Mouse (Mus musculus) ES-E14 (cell line): Measurements from ENCODE around the gene Cda. TPM values are rescaled to one million over a fixed set of nuclear protein-coding genes. Genes with fewer than 3 reads are reported as not detected.

Experiments used
- DNase-seq: peaks from one replicate; pipeline ENCODE4 v3.0.0-alpha.2; 2013; ENCODE audit warnings: low read depth, low spot score
- H3K27ac ChIP-seq: 2 replicates; pipeline ENCODE4 v1.5.1; 2012; ENCODE audit warnings: low read depth, mild to moderate bottlenecking, low read length, moderate library complexity, mixed read lengths; ENCODE audit not compliant: poor library complexity, insufficient read depth, severe bottlenecking
- H3K36me3 ChIP-seq: 2 replicates; pipeline ENCODE4 v1.6.1; 2012; ENCODE audit warnings: mild to moderate bottlenecking, low read length, moderate library complexity, mixed read lengths; ENCODE audit not compliant: control insufficient read depth, poor library complexity, insufficient read depth, severe bottlenecking
- H3K4me1 ChIP-seq, 2 experiments: fragments of 150-350 bp in 1 of 2; sonication (generic) in 1 of 2; 2 replicates each; pipeline ENCODE4 v1.6.1; 2012; ENCODE audit warnings: low read length in 2 of 2, mild to moderate bottlenecking in 1 of 2, mixed read lengths in 1 of 2; ENCODE audit not compliant: control insufficient read depth in 2 of 2, insufficient read depth in 2 of 2, poor library complexity in 1 of 2
- H3K4me3 ChIP-seq, 2 experiments: fragments of 150-350 bp in 1 of 2; sonication (generic) in 1 of 2; 2 replicates each; pipeline ENCODE4 v1.5.1; 2012; ENCODE audit warnings: low read length in 2 of 2, low read depth in 1 of 2, mild to moderate bottlenecking in 1 of 2, mixed read lengths in 1 of 2; ENCODE audit not compliant: insufficient read depth in 1 of 2, poor library complexity in 1 of 2, severe bottlenecking in 1 of 2
- H3K9ac ChIP-seq: 2 replicates; pipeline ENCODE4 v1.6.1; 2012; ENCODE audit warnings: low read depth, mild to moderate bottlenecking, low read length, mixed read lengths; ENCODE audit not compliant: poor library complexity, insufficient read depth, severe bottlenecking
- H3K9me3 ChIP-seq: fragments of 150-350 bp; sonication (generic); 2 replicates; pipeline ENCODE4 v1.6.1; 2012; ENCODE audit warnings: low read depth, mild to moderate bottlenecking, low read length; ENCODE audit not compliant: control insufficient read depth, insufficient read depth
- CHD2 ChIP-seq: IDR thresholded peaks from 2 replicates; pipeline ENCODE4 v1.6.1; 2014; ENCODE audit warnings: mild to moderate bottlenecking, low read depth, low read length, inconsistent platforms
- HCFC1 ChIP-seq: IDR thresholded peaks from 2 replicates; pipeline ENCODE4 v1.6.1; 2012; ENCODE audit warnings: low read length, inconsistent platforms, borderline replicate concordance; ENCODE audit not compliant: insufficient read depth
- MAFK ChIP-seq: IDR thresholded peaks from 2 replicates; pipeline ENCODE4 v1.6.1; 2014; ENCODE audit warnings: mild to moderate bottlenecking, low read depth, low read length, inconsistent platforms; ENCODE audit not compliant: insufficient read depth
- ZC3H11A ChIP-seq: IDR thresholded peaks from 2 replicates; pipeline ENCODE4 v1.6.1; 2012; ENCODE audit warnings: low read depth, mild to moderate bottlenecking, inconsistent platforms, low read length, borderline replicate concordance
- ZNF384 ChIP-seq: IDR thresholded peaks from 2 replicates; pipeline ENCODE4 v1.6.1; 2012; ENCODE audit warnings: low read depth, low read length, inconsistent platforms
- in situ Hi-C, 2 experiments: fragments of 600-800 bp; cut with MboI; formaldehyde crosslinking; loops; one replicate each; pipeline ENCODE4 v1.15.1; 2025; ENCODE audit warnings: low sequenced_read_pairs in 2 of 2, inconsistent platforms in 1 of 2; ENCODE audit not compliant: unreplicated experiment in 2 of 2
- total RNA-seq: library from RNA; depleted of rRNA; stranded (reverse); fragments of 300-350 nt; gene quantifications from 2 replicates; pipeline ENCODE4 v1.2.3, GENCODE M21; 2012

Cda gene
- total RNA-seq, 1 experiment, result 3.1 TPM

- Histone ChIP-seq H3K27ac (no peak overlapping the region), H3K9me3 (no peaks in the 10 kb centered on the region), H3K9ac (no peak overlapping the region), H3K4me1 (no peaks in the 10 kb centered on the region), H3K4me3 (no peak overlapping the region), H3K36me3 (no peaks in the 10 kb centered on the region)
- in situ Hi-C loops, result no loop called here
- no peak for DNase-seq
- TF ChIP-seq ZNF384 (no peak), CHD2 (no peak), ZC3H11A (no peak), MAFK (no peak), HCFC1 (no peak)
Measured at GRCm38 (mm10) chr4:138343341-138343837, 24.4 kb downstream of the Cda start.

- H3K4me3 ChIP-seq, result no peak overlapping the region
- no peak for DNase-seq
- no peaks in the 10 kb centered on the region for H3K4me1 ChIP-seq
Measured at GRCm38 (mm10) chr4:138342778-138343177, 25.0 kb downstream of the Cda start.

GRCm38 (mm10) chr4:138342048-138342447 is 25.7 kb downstream of the Cda start:
- Histone ChIP-seq H3K4me1 (no peaks in the 10 kb centered on the region), H3K27ac (no peak overlapping the region), H3K9ac (no peak overlapping the region), H3K36me3 (no peaks in the 10 kb centered on the region), H3K9me3 (no peaks in the 10 kb centered on the region), H3K4me3 (no peak overlapping the region)
- TF ChIP-seq HCFC1 (no peak), ZNF384 (no peak), MAFK (no peak)
- DNase-seq, result no peak
- in situ Hi-C loops, result no loop called here

More at GRCm38 (mm10) chr4:138342778-138343177, 25.0 kb downstream of the Cda start:
- Histone ChIP-seq H3K27ac (no peak overlapping the region), H3K36me3 (no peaks in the 10 kb centered on the region), H3K9ac (no peak overlapping the region), H3K9me3 (no peaks in the 10 kb centered on the region)
- TF ChIP-seq ZNF384 (no peak), ZC3H11A (no peak), CHD2 (no peak), HCFC1 (no peak), MAFK (no peak)
- in situ Hi-C loops, result no loop called here

GRCm38 (mm10) chr4:138341393-138341792 is 26.4 kb downstream of the Cda start:
- Histone ChIP-seq H3K9ac (no peak overlapping the region), H3K4me3 (no peak overlapping the region), H3K9me3 (no peaks in the 10 kb centered on the region), H3K36me3 (no peaks in the 10 kb centered on the region), H3K27ac (no peak overlapping the region), H3K4me1 (no peaks in the 10 kb centered on the region)
- TF ChIP-seq MAFK (no peak), HCFC1 (no peak), CHD2 (no peak), ZC3H11A (no peak), ZNF384 (no peak)
- in situ Hi-C loops, result no loop called here
- DNase-seq, result no peak

- Histone ChIP-seq H3K36me3 (no peaks in the 10 kb centered on the region), H3K9me3 (no peaks in the 10 kb centered on the region), H3K9ac (no peak overlapping the region), H3K4me3 (no peak overlapping the region), H3K4me1 (no peaks in the 10 kb centered on the region), H3K27ac (no peak overlapping the region)
- in situ Hi-C loops, result no loop called here
- TF ChIP-seq MAFK (no peak), ZNF384 (no peak), CHD2 (no peak), HCFC1 (no peak), ZC3H11A (no peak)
- peak; percentile 55 for DNase-seq
Measured at GRCm38 (mm10) chr4:138339963-138340362, 27.8 kb downstream of the Cda start.
